In genomic region chr11:97280216-97280861, GRCm38 (mm10) we compare ENCODE assay signal across 8 mouse cellular contexts. TPM values are rescaled to one million over a fixed set of nuclear protein-coding genes. Genes with fewer than 3 reads are reported as not detected.
DNase-seq lines count a peak whose midpoint lies in the region; ATAC-seq and TF ChIP-seq lines count a peak whose summit lies in the region.

TSS of gene Npepps (minus strand) at chr11:97280638.

- peak within 1 kb of the TSS; percentile 97 for H3K9ac ChIP-seq in forebrain, embryonic 16.5 days (replicated peaks; ENCODE audit: low read depth, low read length)
- peak within 1 kb of the TSS; percentile 100 for H3K9ac ChIP-seq in lung, embryonic 15.5 days

- H3K27ac ChIP-seq in forebrain, embryonic 16.5 days (ENCODE audit: low read length): peak within 1 kb of the TSS; percentile 97
- peak within 1 kb of the TSS; percentile 99 for H3K27ac ChIP-seq in layer of hippocampus, adult 2 months
- H3K27ac ChIP-seq in lung, embryonic 15.5 days: peak within 1 kb of the TSS; percentile 98
- peak within 1 kb of the TSS; percentile 91 for H3K27ac ChIP-seq in olfactory bulb, adult 2 months (ENCODE audit: insufficient read depth, low read depth, low read length)
- peak within 1 kb of the TSS; percentile 26 for H3K27ac ChIP-seq in thymus, adult 2 months (ENCODE audit: control insufficient read depth, insufficient read depth, low read length)

- peak; percentile 86 for TF ChIP-seq POLR2A in olfactory bulb, adult 2 months (IDR thresholded peaks at IDR 0.05; ENCODE audit: insufficient read depth, low read depth, low read length)
- 0 out of 2 replicates have a peak, but pooled peaks have one; percentile 39 for TF ChIP-seq POLR2A in thymus, adult 2 months (IDR thresholded peaks at IDR 0.05; ENCODE audit: control insufficient read depth, extremely low read depth, insufficient read depth, low read length, poor library complexity)

- WGBS in forebrain, embryonic 16.5 days: under 1% methylated on average over 35 of the region's 83 CpGs
- 1% methylated on average over 61 of the region's 83 CpGs for WGBS in lung, embryonic 15.5 days
- 2% methylated on average over 43 of the region's 83 CpGs for WGBS in olfactory bulb, adult 2 months
- 1% methylated on average over 61 of the region's 83 CpGs for WGBS in thymus, adult 2 months

- peak within 1 kb of the TSS; percentile 78 for H3K4me2 ChIP-seq in forebrain, embryonic 16.5 days (ENCODE audit: low read length)
- H3K4me2 ChIP-seq in lung, embryonic 15.5 days: peak within 1 kb of the TSS; percentile 79

- TF ChIP-seq CTCF in G1E (IDR thresholded peaks at IDR 0.05; ENCODE audit: low read depth, low read length): no peak
- TF ChIP-seq CTCF in layer of hippocampus, adult 2 months (conservative IDR thresholded peaks at IDR 0.05): no peak
- no peak for TF ChIP-seq CTCF in olfactory bulb, adult 2 months (IDR thresholded peaks at IDR 0.05; ENCODE audit: insufficient read depth, low read depth, low read length)
- TF ChIP-seq CTCF in thymus, adult 2 months (IDR thresholded peaks at IDR 0.05; ENCODE audit: borderline replicate concordance, control insufficient read depth, extremely low read depth, insufficient read depth, low read length, poor library complexity): no peak

- peak; percentile 86 for DNase-seq in G1E (ENCODE audit: low spot score)
- peak; percentile 87 for DNase-seq in cerebellum, adult 11-12 months
- peak; percentile 51 for DNase-seq in heart, postnatal 25 days (ENCODE audit: low spot score)
- peak; percentile 50 to 72 for DNase-seq in layer of hippocampus, adult 2 months (ENCODE audit: low spot score in 2 of 2)
- DNase-seq in thymus, adult 2 months: peak; percentile 79

- peak within 1 kb of the TSS; percentile 87 for H3K4me3 ChIP-seq in G1E (ENCODE audit: low read depth, low read length)
- H3K4me3 ChIP-seq in forebrain, embryonic 16.5 days (replicated peaks; ENCODE audit: low read length): peak within 1 kb of the TSS; percentile 98
- H3K4me3 ChIP-seq in layer of hippocampus, adult 2 months: peak within 1 kb of the TSS; percentile 96
- H3K4me3 ChIP-seq in lung, embryonic 15.5 days: peak within 1 kb of the TSS; percentile 100
- H3K4me3 ChIP-seq in olfactory bulb, adult 2 months (ENCODE audit: insufficient read depth, low read depth, low read length): peak within 1 kb of the TSS; percentile 95
- H3K4me3 ChIP-seq in thymus, adult 2 months (ENCODE audit: control insufficient read depth, insufficient read depth, low read length): peak within 1 kb of the TSS; percentile 85

- ATAC-seq in G1E (ENCODE audit: extremely low read depth, insufficient number of reproducible peaks, low FRiP score, poor library complexity, severe bottlenecking): no peak
- ATAC-seq in forebrain, embryonic 16.5 days: peak; percentile 81
- ATAC-seq in lung, embryonic 15.5 days (ENCODE audit: borderline replicate concordance, extremely low read depth, low FRiP score, low TSS enrichment): peak; percentile 84

- H3K27me3 ChIP-seq in G1E (ENCODE audit: insufficient read depth, low read length): no peaks in the 10 kb centered on the region
- H3K27me3 ChIP-seq in forebrain, embryonic 16.5 days (replicated peaks; ENCODE audit: control insufficient read depth, insufficient read depth, low read length): no peaks in the 10 kb centered on the region
- H3K27me3 ChIP-seq in lung, embryonic 15.5 days: no peaks in the 10 kb centered on the region
- no peaks in the 10 kb centered on the region for H3K27me3 ChIP-seq in thymus, adult 2 months (ENCODE audit: control insufficient read depth, insufficient read depth, low read length)

- intact Hi-C loops in heart, postnatal 25 days (cut with DNase I): loop anchor here (1.0 kb wide), 1 partner anchor 35 kb away; the partner anchor contains the start of gene Mrpl45

- no peaks in the 10 kb centered on the region for H3K9me3 ChIP-seq in G1E (replicated peaks)
- no peaks in the 10 kb centered on the region for H3K9me3 ChIP-seq in forebrain, embryonic 16.5 days (ENCODE audit: control insufficient read depth, low read length)
- no peaks in the 10 kb centered on the region for H3K9me3 ChIP-seq in lung, embryonic 15.5 days

- peaks cover 11% of the 10 kb centered on the region for H3K36me3 ChIP-seq in G1E (replicated peaks)
- no peaks in the 10 kb centered on the region for H3K36me3 ChIP-seq in forebrain, embryonic 16.5 days (ENCODE audit: control insufficient read depth, insufficient read depth)
- no peaks in the 10 kb centered on the region for H3K36me3 ChIP-seq in lung, embryonic 15.5 days
- no peaks in the 10 kb centered on the region for H3K36me3 ChIP-seq in thymus, adult 2 months (ENCODE audit: control insufficient read depth, insufficient read depth, low read length)

- peaks cover 46% of the 10 kb centered on the region for H3K4me1 ChIP-seq in G1E (ENCODE audit: insufficient read depth, low read depth, low read length)
- peaks cover 22% of the 10 kb centered on the region for H3K4me1 ChIP-seq in forebrain, embryonic 16.5 days (replicated peaks; ENCODE audit: control insufficient read depth, insufficient read depth, low read length)
- peaks cover 21% of the 10 kb centered on the region for H3K4me1 ChIP-seq in lung, embryonic 15.5 days
- no peaks in the 10 kb centered on the region for H3K4me1 ChIP-seq in olfactory bulb, adult 2 months (ENCODE audit: control insufficient read depth, insufficient read depth, low read length)
- H3K4me1 ChIP-seq in thymus, adult 2 months (replicated peaks; ENCODE audit: control insufficient read depth, insufficient read depth, low read length): peaks cover 13% of the 10 kb centered on the region

RNA-seq across cellular contexts. Expression of gene Npepps, which starts in this region (rescaled TPM):
- total RNA-seq in G1E (2014; fragmentation: Nextera tagmentation) (81.3 and 87.9 TPM in 2 replicates), G1E (2017) (50.2 and 53.6 TPM in 2 replicates)
- 23.5 and 35.8 TPM in 2 replicates for polyA plus RNA-seq in G1E (2012)
- polyA plus RNA-seq in forebrain, embryonic 16.5 days (2015; fragmentation: Nextera tagmentation; extraction: Ambion mirVana): 140 and 157 TPM in 2 replicates
- total RNA-seq in heart, postnatal 25 days (2021): 10 to 100 TPM; 75.6 to 79.8 TPM
- total RNA-seq in layer of hippocampus, adult 2 months (2021): 100 to 1,000 TPM; 142 to 151 TPM
- 73.6 and 76.0 TPM in 2 replicates for polyA plus RNA-seq in lung, embryonic 15.5 days (2015; fragmentation: Nextera tagmentation; extraction: Ambion mirVana)
- 421 TPM in 1 of 2 replicates, not detected in the other for polyA plus RNA-seq in olfactory bulb, adult 2 months (2012; ENCODE audit: insufficient read depth, insufficient read length, low replicate concordance, missing spikeins)
- 36.9 and 42.9 TPM in 2 replicates for polyA plus RNA-seq in thymus, adult 2 months (2012; rRNA removed)

Comparison
In these comparisons a context has a peak if more than half of its experiments do, and no peak if none do; other contexts are left out.
1. H3K27ac ChIP-seq: peak in every context shown above with its lines; median percentile 99 in layer of hippocampus, adult 2 months; 98 in lung, embryonic 15.5 days; 97 in forebrain, embryonic 16.5 days; 91 in olfactory bulb, adult 2 months; 26 in thymus, adult 2 months.